Mouse (Mus musculus) liver, postnatal 0 days (tissue): Measurements from ENCODE around the gene Josd1.

Experiments used
- CTCF ChIP-seq: sonication (generic); IDR thresholded peaks from 2 replicates; pipeline ENCODE4 v1.5.1; 2016; ENCODE audit warnings: antibody characterized with exemption, low read depth
- EP300 ChIP-seq: IDR thresholded peaks from 2 replicates; pipeline ENCODE4 v1.6.1; 2016; ENCODE audit warnings: antibody characterized with exemption, low read depth, mild to moderate bottlenecking

DNA sequence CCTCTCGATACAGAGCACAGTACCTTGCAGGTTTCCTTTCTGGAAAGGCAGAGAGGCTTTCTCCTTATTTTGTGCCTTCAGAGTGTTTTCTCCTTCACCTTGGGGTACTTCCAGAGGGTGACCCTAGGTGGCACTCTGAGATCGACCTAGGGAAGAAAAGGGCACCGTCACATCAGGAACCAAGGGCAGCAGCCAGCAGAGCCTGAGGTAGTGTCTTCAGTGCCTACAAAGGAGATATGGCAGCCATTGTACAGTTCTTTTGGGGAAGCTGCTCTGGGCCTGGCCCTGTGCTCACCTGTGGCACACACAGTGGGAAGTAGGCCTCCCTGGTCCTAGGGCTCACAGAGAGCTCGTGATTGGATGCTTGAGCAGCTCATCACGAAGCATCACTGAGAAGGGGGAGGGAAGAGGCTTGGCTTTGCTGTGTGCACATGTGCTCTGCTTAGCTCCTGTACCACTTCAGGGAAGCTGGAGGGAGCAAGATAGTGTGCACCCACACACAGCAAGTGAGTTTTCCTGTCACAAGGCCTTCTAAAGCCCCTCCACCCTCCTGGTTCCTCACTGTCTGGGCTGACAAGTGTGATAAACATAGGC lies 20.6 kb upstream of the Josd1 start:
- TF ChIP-seq EP300 = no peak
- peak; percentile 33; the same call in 1 of the 2 replicates for TF ChIP-seq CTCF
